Mouse (Mus musculus) erythroblast, embryonic 14.5 days (primary cell): ENCODE measurements around the gene Zfp593. TPM values are rescaled to one million over a fixed set of nuclear protein-coding genes. Genes with fewer than 3 reads are reported as not detected.

ENCODE experiments used
- H3K27me3 ChIP-seq: 2 replicates; pipeline ENCODE4 v1.6.1; 2012; ENCODE audit warnings: inconsistent platforms; ENCODE audit not compliant: control insufficient read depth
- H3K36me3 ChIP-seq: 2 replicates; pipeline ENCODE4 v1.6.1; 2012; ENCODE audit warnings: mild to moderate bottlenecking, inconsistent platforms; ENCODE audit not compliant: control insufficient read depth
- H3K4me1 ChIP-seq: 2 replicates; pipeline ENCODE4 v1.6.1; 2012; ENCODE audit warnings: inconsistent platforms; ENCODE audit not compliant: control insufficient read depth
- H3K4me3 ChIP-seq: replicated peaks from 2 replicates; pipeline ENCODE3; 2012; ENCODE audit warnings: moderate library complexity, mild to moderate bottlenecking, inconsistent platforms
- H3K9me3 ChIP-seq: 2 replicates; pipeline ENCODE4 v1.6.1; 2012; ENCODE audit warnings: low read length, inconsistent platforms, mixed read lengths; ENCODE audit not compliant: control insufficient read depth
- GATA1 ChIP-seq: IDR thresholded peaks from 2 replicates; pipeline ENCODE4 v1.6.1; 2012; ENCODE audit warnings: low read length, inconsistent platforms, mixed read lengths
- TAL1 ChIP-seq: IDR thresholded peaks from 3 replicates; pipeline ENCODE4 v1.6.1; 2012; ENCODE audit warnings: low read length, inconsistent platforms, mixed read lengths
- polyA plus RNA-seq: library from polyadenylated mRNA; stranded (reverse); fragments of >175 nt; gene quantifications from 2 replicates; pipeline ENCODE4 v1.2.3, GENCODE M21; 2012

Zfp593 gene
- polyA plus RNA-seq, 1 experiment = 1.3 TPM

- Histone ChIP-seq H3K27me3 (peaks cover 37% of the 10 kb centered on the region), H3K9me3 (peaks cover 4% of the 10 kb centered on the region), H3K36me3 (no peaks in the 10 kb centered on the region), H3K4me1 (peaks cover 2% of the 10 kb centered on the region; the same call in 1 of the 2 replicates), H3K4me3 (no peak overlapping the region)
- TF ChIP-seq GATA1 (no peak), TAL1 (no peak)
Observed at GRCm38 (mm10) chr4:134257198-134258009, 12.0 kb upstream of the Zfp593 start.

- H3K4me1 ChIP-seq = peaks cover 9% of the 10 kb centered on the region
- H3K9me3 ChIP-seq = no peaks in the 10 kb centered on the region; the same call in none of the 2 replicates
- H3K36me3 ChIP-seq = no peaks in the 10 kb centered on the region
- H3K4me3 ChIP-seq = no peak overlapping the region
- TF ChIP-seq GATA1 (no peak), TAL1 (no peak)
- peaks cover 45% of the 10 kb centered on the region for H3K27me3 ChIP-seq
Observed at GRCm38 (mm10) chr4:134256407-134257197, 11.2 kb upstream of the Zfp593 start.

- Histone ChIP-seq H3K4me3 (no peak overlapping the region), H3K9me3 (peaks cover 3% of the 10 kb centered on the region; the same call in 1 of the 2 replicates), H3K27me3 (peaks cover 53% of the 10 kb centered on the region), H3K4me1 (peaks cover 16% of the 10 kb centered on the region), H3K36me3 (no peaks in the 10 kb centered on the region)
- no peak for TF ChIP-seq TAL1
- no peak for TF ChIP-seq GATA1
Observed at GRCm38 (mm10) chr4:134255854-134256253, 10.5 kb upstream of the Zfp593 start.

GRCm38 (mm10) chr4:134254835-134255234, 9.4 kb upstream of the Zfp593 start:
- TF ChIP-seq TAL1 (no peak), GATA1 (no peak)
- Histone ChIP-seq H3K9me3 (peaks cover 3% of the 10 kb centered on the region; the same call in 1 of the 2 replicates), H3K27me3 (peaks cover 63% of the 10 kb centered on the region), H3K4me1 (peaks cover 21% of the 10 kb centered on the region), H3K4me3 (no peak overlapping the region), H3K36me3 (no peaks in the 10 kb centered on the region)

- Histone ChIP-seq H3K27me3 (peaks cover 73% of the 10 kb centered on the region), H3K4me1 (peaks cover 25% of the 10 kb centered on the region), H3K4me3 (no peak within 1 kb of the TSS), H3K36me3 (no peaks in the 10 kb centered on the region), H3K9me3 (peaks cover 3% of the 10 kb centered on the region; the same call in 1 of the 2 replicates)
- no peak for TF ChIP-seq GATA1
- no peak for TF ChIP-seq TAL1
Observed at GRCm38 (mm10) chr4:134253722-134254324, 8.4 kb upstream of the Zfp593 start, which contains the start of gene Grrp1. Grrp1 (minus strand) TSS chr4:134254106.

- Histone ChIP-seq H3K4me3 (no peak overlapping the region), H3K4me1 (peaks cover 25% of the 10 kb centered on the region), H3K27me3 (peaks cover 80% of the 10 kb centered on the region), H3K36me3 (no peaks in the 10 kb centered on the region), H3K9me3 (peaks cover 3% of the 10 kb centered on the region; the same call in 1 of the 2 replicates)
- TF ChIP-seq GATA1 (no peak), TAL1 (no peak)
Observed at GRCm38 (mm10) chr4:134252911-134253721, 7.7 kb upstream of the Zfp593 start.

- Histone ChIP-seq H3K36me3 (no peaks in the 10 kb centered on the region), H3K4me1 (peaks cover 25% of the 10 kb centered on the region), H3K27me3 (peaks cover 88% of the 10 kb centered on the region), H3K4me3 (no peak overlapping the region), H3K9me3 (peaks cover 3% of the 10 kb centered on the region; the same call in 1 of the 2 replicates)
- TF ChIP-seq GATA1 (no peak), TAL1 (no peak)
Observed at GRCm38 (mm10) chr4:134252131-134252910, 6.9 kb upstream of the Zfp593 start.
